Mouse (Mus musculus) right cerebral cortex, postnatal 14 days (tissue): Measurements from ENCODE around the gene Pvrig.
"Not testable (repeated sequence)": the region's sequence is repeated elsewhere in the genome, so short reads cannot be mapped to it uniquely, and the experiment has no call there.

ENCODE experiments used
- DNase-seq: peaks from one replicate; pipeline ENCODE4 v3.0.0; 2022

Pvrig gene

GRCm38 (mm10) chr5:138341661-138342060, at the start of gene Pvrig:
TSS of gene Pvrig (plus strand) at chr5:138341961.
- DNase-seq = no peak

GRCm38 (mm10) chr5:138294158-138294557, 47.6 kb upstream of the Pvrig start:
- no peak for DNase-seq

- no peak for DNase-seq
These were observed 42.1 kb upstream of the Pvrig start for GRCm38 (mm10) chr5:138299613-138300012.

GRCm38 (mm10) chr5:138312795-138313194, 29.0 kb upstream of the Pvrig start:
- no peak for DNase-seq

- DNase-seq = no peak
These were observed 1.5 kb downstream of the Pvrig start for GRCm38 (mm10) chr5:138343216-138343615.

GRCm38 (mm10) chr5:138363208-138363607, 21.4 kb downstream of the Pvrig start:
- DNase-seq = not testable (repeated sequence)

GRCm38 (mm10) chr5:138365347-138365746, 23.6 kb downstream of the Pvrig start:
- DNase-seq = not testable (repeated sequence)
